Mouse (Mus musculus): Measurements from ENCODE around the gene Hagh.

GRCm38 (mm10) chr17:24856589-24856988, 16.6 kb downstream of the Hagh start:
- TF ChIP-seq CTCF (IDR thresholded peaks at IDR 0.05; ENCODE audit: low read depth) (no peak), EP300 (IDR thresholded peaks at IDR 0.05; ENCODE audit: low read depth) (no peak)

Data from liver, postnatal 0 days (tissue).